Mouse (Mus musculus): ENCODE data around the gene 1700022I11Rik. TPM values are rescaled to one million over a fixed set of nuclear protein-coding genes. Genes with fewer than 3 reads are reported as not detected.
"Not testable (repeated sequence)": the region's sequence is repeated elsewhere in the genome, so short reads cannot be mapped to it uniquely, and the experiment has no call there.

Gene 1700022I11Rik
- polyA plus RNA-seq, 1 experiment, result not detected

GRCm38 (mm10) chr4:42999451-43000140 lies 30.2 kb downstream of the 1700022I11Rik start:
- peaks cover 51% of the 10 kb centered on the region for H3K36me3 ChIP-seq (replicated peaks; ENCODE audit: low read length)
- TF ChIP-seq FLI1 (IDR thresholded peaks at IDR 0.05; ENCODE audit: low read length) (no peak), GATA1 (IDR thresholded peaks at IDR 0.05; ENCODE audit: borderline replicate concordance, low read length) (no peak)
- H3K4me1 ChIP-seq, result peaks cover 37% of the 10 kb centered on the region
- H3K9me3 ChIP-seq, result no peaks in the 10 kb centered on the region
- peak overlapping the region; percentile 95 for H3K4me3 ChIP-seq (replicated peaks)
- H3K27me3 ChIP-seq (replicated peaks), result no peaks in the 10 kb centered on the region

GRCm38 (mm10) chr4:43000141-43000986 lies 31.0 kb downstream of the 1700022I11Rik start, which contains the start of gene Vcp:
TSS of gene Vcp (minus strand) at chr4:43000507.
- H3K36me3 ChIP-seq (replicated peaks; ENCODE audit: low read length), result peaks cover 52% of the 10 kb centered on the region
- H3K27me3 ChIP-seq (replicated peaks); H3K9me3 ChIP-seq: not testable (repeated sequence)
- peaks cover 39% of the 10 kb centered on the region for H3K4me1 ChIP-seq
- peak within 1 kb of the TSS; percentile 95 for H3K4me3 ChIP-seq (replicated peaks)

- H3K4me3 ChIP-seq (replicated peaks), result no peak overlapping the region
- H3K9me3 ChIP-seq, result no peaks in the 10 kb centered on the region
- H3K27me3 ChIP-seq (replicated peaks), result no peaks in the 10 kb centered on the region
- TF ChIP-seq FLI1 (IDR thresholded peaks at IDR 0.05; ENCODE audit: low read length) (no peak), GATA1 (IDR thresholded peaks at IDR 0.05; ENCODE audit: borderline replicate concordance, low read length) (no peak)
- H3K36me3 ChIP-seq (replicated peaks; ENCODE audit: low read length), result peaks cover 50% of the 10 kb centered on the region
- H3K4me1 ChIP-seq, result peaks cover 42% of the 10 kb centered on the region
Measured at GRCm38 (mm10) chr4:43001272-43001671, 31.9 kb downstream of the 1700022I11Rik start.

- peaks cover 55% of the 10 kb centered on the region for H3K36me3 ChIP-seq (replicated peaks; ENCODE audit: low read length)
- peaks cover 37% of the 10 kb centered on the region for H3K4me1 ChIP-seq
- no peak overlapping the region for H3K4me3 ChIP-seq (replicated peaks)
- no peaks in the 10 kb centered on the region for H3K27me3 ChIP-seq (replicated peaks)
- H3K9me3 ChIP-seq, result no peaks in the 10 kb centered on the region
- no peak for TF ChIP-seq FLI1 (IDR thresholded peaks at IDR 0.05; ENCODE audit: low read length)
- no peak for TF ChIP-seq GATA1 (IDR thresholded peaks at IDR 0.05; ENCODE audit: borderline replicate concordance, low read length)
Measured at GRCm38 (mm10) chr4:43002756-43003439, 33.5 kb downstream of the 1700022I11Rik start.

GRCm38 (mm10) chr4:43004951-43005350 lies 35.5 kb downstream of the 1700022I11Rik start:
- H3K4me3 ChIP-seq (replicated peaks), result no peak overlapping the region
- H3K27me3 ChIP-seq (replicated peaks), result no peaks in the 10 kb centered on the region
- TF ChIP-seq FLI1 (IDR thresholded peaks at IDR 0.05; ENCODE audit: low read length), result no peak
- no peak for TF ChIP-seq GATA1 (IDR thresholded peaks at IDR 0.05; ENCODE audit: borderline replicate concordance, low read length)
- no peaks in the 10 kb centered on the region for H3K9me3 ChIP-seq
- H3K36me3 ChIP-seq (replicated peaks; ENCODE audit: low read length), result peaks cover 61% of the 10 kb centered on the region
- H3K4me1 ChIP-seq, result peaks cover 44% of the 10 kb centered on the region

GRCm38 (mm10) chr4:43005765-43006164 lies 36.4 kb downstream of the 1700022I11Rik start:
- H3K36me3 ChIP-seq (replicated peaks; ENCODE audit: low read length), result peaks cover 61% of the 10 kb centered on the region
- no peak overlapping the region for H3K4me3 ChIP-seq (replicated peaks)
- H3K4me1 ChIP-seq, result peaks cover 42% of the 10 kb centered on the region
- no peaks in the 10 kb centered on the region for H3K27me3 ChIP-seq (replicated peaks)
- no peaks in the 10 kb centered on the region for H3K9me3 ChIP-seq
- TF ChIP-seq GATA1 (IDR thresholded peaks at IDR 0.05; ENCODE audit: borderline replicate concordance, low read length) (no peak), FLI1 (IDR thresholded peaks at IDR 0.05; ENCODE audit: low read length) (no peak)

- TF ChIP-seq GATA1 (IDR thresholded peaks at IDR 0.05; ENCODE audit: borderline replicate concordance, low read length) (no peak), FLI1 (IDR thresholded peaks at IDR 0.05; ENCODE audit: low read length) (no peak)
- Histone ChIP-seq H3K4me1 (peaks cover 18% of the 10 kb centered on the region), H3K4me3 (replicated peaks) (peak within 1 kb of the TSS; percentile 99), H3K36me3 (replicated peaks; ENCODE audit: low read length) (peaks cover 31% of the 10 kb centered on the region), H3K27me3 (replicated peaks) (no peaks in the 10 kb centered on the region), H3K9me3 (no peaks in the 10 kb centered on the region)
Measured at GRCm38 (mm10) chr4:43010161-43011038, 41.0 kb downstream of the 1700022I11Rik start, which contains the start of gene Fancg. TSS of gene Fancg (minus strand) at chr4:43010506.

- H3K27me3 ChIP-seq (replicated peaks), result no peaks in the 10 kb centered on the region
- peaks cover 22% of the 10 kb centered on the region for H3K36me3 ChIP-seq (replicated peaks; ENCODE audit: low read length)
- peaks cover 14% of the 10 kb centered on the region for H3K4me1 ChIP-seq
- TF ChIP-seq GATA1 (IDR thresholded peaks at IDR 0.05; ENCODE audit: borderline replicate concordance, low read length), result no peak
- no peak for TF ChIP-seq FLI1 (IDR thresholded peaks at IDR 0.05; ENCODE audit: low read length)
- no peak overlapping the region for H3K4me3 ChIP-seq (replicated peaks)
- H3K9me3 ChIP-seq, result no peaks in the 10 kb centered on the region
Measured at GRCm38 (mm10) chr4:43012091-43012490, 42.7 kb downstream of the 1700022I11Rik start.

- H3K9me3 ChIP-seq, result no peaks in the 10 kb centered on the region
- no peak overlapping the region for H3K4me3 ChIP-seq (replicated peaks)
- H3K4me1 ChIP-seq, result peaks cover 8% of the 10 kb centered on the region
- TF ChIP-seq FLI1 (IDR thresholded peaks at IDR 0.05; ENCODE audit: low read length) (no peak), GATA1 (IDR thresholded peaks at IDR 0.05; ENCODE audit: borderline replicate concordance, low read length) (no peak)
- peaks cover 63% of the 10 kb centered on the region for H3K36me3 ChIP-seq (replicated peaks; ENCODE audit: low read length)
- H3K27me3 ChIP-seq (replicated peaks), result no peaks in the 10 kb centered on the region
Measured at GRCm38 (mm10) chr4:43018156-43018555, 48.8 kb downstream of the 1700022I11Rik start.

All from megakaryocyte, embryonic 14.5 days (primary cell).